ENCODE assay signal across 18 mouse cellular contexts in the genomic region with DNA sequence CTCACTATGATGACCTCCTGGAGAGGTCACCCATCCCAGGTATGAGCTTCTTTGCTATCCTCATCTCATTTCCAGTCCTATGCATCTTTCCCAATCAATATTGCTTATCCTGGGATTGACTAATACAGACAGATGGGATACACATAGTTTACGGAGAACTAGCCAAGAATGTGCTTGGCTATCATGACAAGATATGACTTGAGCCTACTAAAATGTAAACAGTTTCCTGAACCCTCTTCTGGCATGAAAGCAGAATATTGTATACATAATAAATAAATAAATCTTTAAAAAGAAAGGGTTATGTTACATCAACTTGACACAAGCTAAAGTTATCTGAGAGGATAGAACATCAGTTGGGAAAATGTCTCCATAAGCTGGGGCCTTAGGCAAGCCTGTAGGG.
"Had no signal": no experiment of that assay in that cellular context is flagged by ENCODE, and none has a peak within 500 bp of the region (broad histone marks: within the 10 kb centered on the region; RNA-seq: fewer than 3 reads in every experiment).

No protein-coding gene starts in this region.

- H3K4me2 ChIP-seq: liver, embryonic 12.5 days; midbrain, embryonic 12.5 days; neural tube, embryonic 13.5 days; neural tube, embryonic 15.5 days had no signal

- DNase-seq: lung, adult 2 months; midbrain, embryonic 14.5 days; retina, postnatal 1 day; right cerebral cortex, adult 18-20 months; right cerebral cortex, postnatal 25 days; right cerebral cortex, postnatal 4 days; spleen, adult 18-20 months; thymus, adult 18-20 months; thymus, postnatal 14 days; thymus, postnatal 36 days had no signal

- H3K4me1 ChIP-seq: liver, embryonic 12.5 days; midbrain, embryonic 10.5 days; midbrain, embryonic 12.5 days; neural tube, embryonic 13.5 days; neural tube, embryonic 15.5 days had no signal

- H3K9ac ChIP-seq: liver, embryonic 12.5 days; liver, embryonic 14.5 days; midbrain, embryonic 12.5 days; neural tube, embryonic 13.5 days; neural tube, embryonic 15.5 days had no signal

- H3K4me3 ChIP-seq: liver, embryonic 12.5 days; midbrain, embryonic 10.5 days; midbrain, embryonic 12.5 days; myocyte; neural tube, embryonic 13.5 days; neural tube, embryonic 15.5 days had no signal

- H3K36me3 ChIP-seq: liver, embryonic 12.5 days; midbrain, embryonic 10.5 days; midbrain, embryonic 12.5 days; neural tube, embryonic 13.5 days; neural tube, embryonic 15.5 days had no signal

- H3K9me3 ChIP-seq: liver, embryonic 12.5 days; midbrain, embryonic 10.5 days; midbrain, embryonic 12.5 days; neural tube, embryonic 13.5 days; neural tube, embryonic 15.5 days had no signal

- H3K27ac ChIP-seq: liver, embryonic 12.5 days; liver, embryonic 14.5 days; midbrain, embryonic 10.5 days; midbrain, embryonic 12.5 days; neural tube, embryonic 13.5 days; neural tube, embryonic 15.5 days had no signal

- H3K27me3 ChIP-seq: liver, embryonic 12.5 days; midbrain, embryonic 12.5 days; neural tube, embryonic 13.5 days; neural tube, embryonic 15.5 days had no signal

- ATAC-seq: liver, embryonic 12.5 days; midbrain, embryonic 16.5 days had no signal
